Mouse (Mus musculus) kidney, adult 18-20 months (tissue): Measurements from ENCODE around the gene Pebp1.

Source experiments
- DNase-seq: peaks from one replicate; pipeline ENCODE4 v3.0.0; 2021

The Pebp1 gene

DNA sequence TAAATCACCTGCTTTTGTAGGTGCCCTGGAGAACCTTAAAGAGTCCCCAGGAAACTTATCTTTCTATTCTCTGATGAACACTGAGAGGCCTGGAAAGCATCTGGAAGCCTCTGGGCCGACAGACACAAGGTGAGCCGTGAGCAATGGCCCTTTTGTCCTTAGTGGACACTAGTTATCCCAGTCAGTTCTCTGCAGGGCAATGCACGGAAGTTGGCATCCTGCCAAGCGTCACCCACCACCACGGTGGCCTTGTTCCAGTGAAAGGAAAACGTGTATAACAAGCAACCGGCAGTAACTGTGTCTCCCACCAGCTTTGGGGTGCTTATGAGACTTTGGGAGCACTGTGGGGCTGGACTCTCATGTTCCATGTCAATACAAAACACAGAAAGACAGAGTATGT is 2.7 kb downstream of the Pebp1 start:
- no peak for DNase-seq

DNA sequence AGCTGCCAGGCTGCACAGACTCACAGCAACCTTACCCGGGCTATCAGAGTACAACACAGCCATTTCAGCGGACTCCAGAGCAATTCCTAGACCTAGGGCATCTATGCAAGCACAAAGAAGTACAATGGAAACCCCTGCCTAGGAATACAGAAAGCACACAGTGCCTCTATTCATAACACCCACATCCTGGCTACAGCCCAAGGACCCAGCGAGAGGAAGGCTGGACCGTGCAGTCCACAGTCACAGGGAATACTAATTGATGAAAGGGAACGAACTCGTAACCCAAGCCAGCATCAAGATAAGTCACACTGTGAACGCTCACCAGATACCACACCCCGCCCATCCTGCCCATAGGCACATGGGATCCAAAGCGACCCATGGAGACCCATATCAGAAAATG is 3.4 kb downstream of the Pebp1 start:
- no peak for DNase-seq

DNA sequence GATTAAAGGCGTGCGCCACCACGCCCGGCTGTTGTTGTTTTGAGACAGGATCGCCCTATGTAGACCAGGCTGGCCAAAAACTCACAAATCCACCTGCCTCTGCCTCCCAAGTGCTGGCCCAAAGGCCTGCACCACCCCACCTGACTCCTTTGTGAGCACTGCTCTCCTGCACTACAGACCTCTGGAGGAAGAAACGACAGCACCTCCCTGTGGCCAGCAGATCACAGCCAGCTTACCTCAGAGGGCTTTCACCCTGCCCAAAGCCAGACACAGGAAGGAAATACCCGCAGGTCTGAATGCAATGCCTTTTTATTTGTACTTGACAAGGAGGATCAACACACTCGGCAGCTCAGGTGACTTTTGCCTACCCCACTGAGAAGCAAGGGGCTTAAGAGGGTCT is 5.1 kb downstream of the Pebp1 start:
- DNase-seq: no peak

- DNase-seq: no peak
These were observed 5.9 kb downstream of the Pebp1 start for GRCm38 (mm10) chr5:117281536-117281935.

GRCm38 (mm10) chr5:117279669-117280050 is 7.8 kb downstream of the Pebp1 start:
- DNase-seq: no peak

DNA sequence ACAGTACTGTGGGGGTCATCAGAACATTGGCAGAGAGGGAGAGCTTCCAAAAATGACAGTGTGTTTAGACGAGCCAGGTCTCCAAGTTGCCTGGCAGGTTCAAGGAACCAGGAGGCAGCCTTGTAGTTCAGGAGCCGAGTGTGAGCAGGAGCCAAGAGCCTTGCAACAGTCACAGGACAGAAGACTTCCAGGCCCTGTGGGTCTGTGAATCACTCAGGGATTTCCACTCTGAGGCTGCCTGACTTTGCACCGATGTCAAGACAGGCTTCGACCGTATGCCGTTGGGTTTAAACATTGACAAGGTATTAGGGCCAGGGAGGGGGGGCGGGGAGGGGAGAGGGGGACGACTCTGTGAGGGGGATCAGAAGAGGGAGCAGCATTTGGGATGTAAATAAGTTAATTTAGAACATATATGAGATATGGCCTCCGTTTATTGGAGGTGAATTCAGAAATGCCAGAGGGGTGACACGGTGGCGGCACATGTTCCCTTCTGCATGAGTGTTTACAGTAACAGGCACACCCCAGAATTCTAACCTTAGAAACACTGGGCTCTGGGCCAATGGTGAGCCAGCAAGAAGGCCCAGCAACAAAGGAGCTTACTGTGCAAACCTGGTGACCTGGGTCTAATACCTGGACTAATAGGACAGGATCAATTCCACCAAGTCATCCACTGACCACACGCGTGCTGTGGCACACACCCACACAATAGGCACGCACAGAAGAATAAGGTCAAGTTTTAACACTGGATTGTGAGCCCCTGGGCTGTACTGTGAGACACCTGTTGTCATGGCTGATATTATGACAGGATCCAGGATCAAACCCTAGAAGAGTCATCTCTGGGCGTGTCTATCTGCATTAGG is 8.4 kb downstream of the Pebp1 start:
- DNase-seq: peak; percentile 84

GRCm38 (mm10) chr5:117277784-117278183 is 9.6 kb downstream of the Pebp1 start:
- DNase-seq: no peak

GRCm38 (mm10) chr5:117274817-117275216 is 12.6 kb downstream of the Pebp1 start:
- no peak for DNase-seq

DNA sequence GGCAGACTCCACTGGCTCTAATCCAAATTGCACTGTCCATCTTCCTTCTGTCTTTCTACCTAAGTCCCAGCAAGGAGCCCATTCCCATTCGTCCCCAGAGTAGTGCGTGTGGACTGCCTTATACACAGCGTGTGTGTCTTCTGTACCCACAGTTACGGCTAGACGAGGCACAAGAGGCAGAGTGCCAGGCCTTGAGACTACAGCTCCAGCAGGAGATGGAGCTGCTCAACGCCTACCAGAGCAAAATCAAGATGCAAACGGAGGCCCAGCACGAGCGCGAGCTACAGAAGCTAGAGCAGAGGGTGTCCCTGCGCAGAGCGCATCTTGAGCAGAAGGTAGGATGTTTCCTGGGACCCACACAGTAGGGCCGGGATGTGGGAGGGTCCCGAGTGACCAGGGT is 15.5 kb downstream of the Pebp1 start:
- no peak for DNase-seq

GRCm38 (mm10) chr5:117269395-117269794 is 18.0 kb downstream of the Pebp1 start:
- DNase-seq: no peak

- DNase-seq: no peak
These were observed 18.7 kb downstream of the Pebp1 start for GRCm38 (mm10) chr5:117268749-117269148.

DNA sequence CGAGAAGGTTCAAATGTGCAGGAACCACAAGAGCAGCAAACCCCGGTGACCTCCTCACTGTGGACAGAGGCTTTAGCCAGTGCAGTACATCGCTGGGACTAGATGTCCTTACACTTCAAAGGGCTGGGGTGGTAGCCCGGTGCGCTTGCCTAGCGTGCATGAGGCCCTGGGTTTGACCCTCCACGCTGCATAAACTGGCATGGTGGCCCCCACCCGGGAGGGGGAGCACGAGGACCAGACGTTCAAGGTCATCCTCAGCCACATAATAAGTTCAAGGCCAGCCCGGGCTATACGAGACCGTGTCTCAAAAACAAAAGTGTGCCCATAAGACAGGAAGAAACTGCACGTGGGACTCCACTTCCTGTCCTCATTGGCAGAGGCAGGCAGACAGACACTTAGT is 19.5 kb downstream of the Pebp1 start:
- DNase-seq: no peak

GRCm38 (mm10) chr5:117264701-117265100 is 22.7 kb downstream of the Pebp1 start:
- DNase-seq: no peak

DNA sequence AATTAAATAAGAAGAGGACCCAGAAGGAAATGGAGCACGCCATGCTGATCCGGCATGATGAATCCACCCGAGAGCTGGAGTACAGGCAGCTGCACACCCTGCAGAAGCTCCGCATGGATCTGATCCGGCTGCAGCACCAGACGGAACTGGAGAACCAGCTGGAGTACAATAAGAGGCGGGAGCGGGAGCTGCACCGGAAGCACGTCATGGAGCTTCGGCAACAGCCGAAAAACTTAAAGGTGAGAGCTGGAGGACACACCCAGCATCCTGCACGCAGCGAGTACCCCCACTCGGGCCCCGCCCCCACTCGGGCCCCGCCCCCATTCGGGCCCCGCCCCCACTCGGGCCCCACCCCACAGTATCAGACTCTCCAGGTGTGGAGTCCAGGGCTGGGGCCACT is 23.9 kb downstream of the Pebp1 start:
- DNase-seq: no peak

DNA sequence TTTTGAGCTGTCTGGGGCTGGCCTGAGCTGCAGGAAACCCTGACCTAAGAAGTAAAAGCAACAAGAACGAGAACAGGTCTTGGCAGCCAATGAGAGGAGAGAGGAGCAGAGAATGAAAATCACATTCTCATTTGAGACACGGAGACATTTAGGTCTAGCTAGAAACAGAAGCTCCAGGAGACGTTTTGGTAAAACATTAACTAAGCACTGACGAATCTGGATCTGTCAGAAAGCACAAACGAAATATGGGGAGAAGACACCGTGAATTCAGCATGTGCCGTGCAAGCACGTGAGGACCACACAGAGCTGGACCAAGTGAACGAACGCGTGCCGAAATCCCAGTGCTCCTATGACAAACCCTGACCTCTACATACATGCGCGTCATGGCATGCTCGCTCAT is 29.1 kb downstream of the Pebp1 start:
- DNase-seq: peak; percentile 21

DNA sequence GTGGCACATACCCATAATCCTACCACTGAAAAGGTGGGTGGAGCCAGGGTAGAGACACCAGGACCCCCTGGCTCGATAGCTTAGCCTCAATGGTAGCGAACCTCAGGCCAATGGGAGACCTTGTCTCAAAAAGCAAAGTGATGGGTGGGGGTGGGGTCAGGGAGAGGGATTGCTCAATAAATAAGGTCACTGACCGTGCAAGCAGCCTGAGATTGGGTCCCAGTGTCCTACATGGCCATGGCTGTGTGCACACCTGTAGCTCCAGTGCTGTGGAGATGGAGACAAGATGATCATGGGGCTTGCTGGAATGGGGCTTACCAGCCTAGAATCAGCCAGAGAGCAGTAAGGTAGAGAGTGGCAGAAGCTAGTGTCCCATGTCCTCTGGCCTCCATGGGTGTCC is 35.7 kb downstream of the Pebp1 start:
- no peak for DNase-seq

DNA sequence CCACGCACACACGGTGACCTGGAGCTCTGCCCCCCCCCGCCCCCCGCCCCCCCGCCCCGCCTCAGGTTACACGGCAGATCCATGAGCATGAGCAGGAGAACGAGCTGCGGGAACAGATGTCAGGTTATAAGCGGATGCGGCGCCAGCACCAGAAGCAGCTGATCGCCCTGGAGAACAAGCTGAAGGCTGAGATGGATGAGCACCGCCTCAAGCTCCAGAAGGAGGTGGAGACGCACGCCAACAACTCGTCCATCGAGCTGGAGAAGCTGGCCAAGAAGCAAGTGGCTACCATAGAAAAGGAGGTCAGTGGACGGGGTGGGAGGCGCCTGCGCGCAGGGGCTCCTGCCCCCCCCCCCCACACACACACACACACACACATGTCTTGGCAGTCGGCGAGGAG is 36.6 kb downstream of the Pebp1 start:
- no peak for DNase-seq

DNA sequence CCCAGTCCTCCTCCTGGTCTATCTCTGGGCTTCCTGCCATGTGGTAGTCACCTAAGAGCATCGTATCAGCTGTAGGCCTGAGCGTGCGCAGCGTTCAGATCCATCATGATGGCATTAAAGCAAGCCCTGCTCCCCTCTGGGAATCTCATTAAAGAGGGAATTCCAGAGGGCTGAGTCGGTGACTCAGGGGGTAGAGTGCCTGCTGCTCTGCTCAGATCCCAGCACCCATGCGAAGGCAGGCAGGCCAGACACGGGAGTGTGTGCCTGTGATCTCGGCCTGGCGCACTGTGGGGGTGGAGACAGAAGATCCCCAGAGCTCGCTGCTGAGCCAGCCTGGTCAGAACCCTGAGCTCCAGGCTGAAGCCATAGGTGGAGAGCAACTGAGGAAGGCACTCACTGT is 39.1 kb downstream of the Pebp1 start:
- no peak for DNase-seq

- DNase-seq: no peak
These were observed 42.3 kb downstream of the Pebp1 start for GRCm38 (mm10) chr5:117245170-117245569.

DNA sequence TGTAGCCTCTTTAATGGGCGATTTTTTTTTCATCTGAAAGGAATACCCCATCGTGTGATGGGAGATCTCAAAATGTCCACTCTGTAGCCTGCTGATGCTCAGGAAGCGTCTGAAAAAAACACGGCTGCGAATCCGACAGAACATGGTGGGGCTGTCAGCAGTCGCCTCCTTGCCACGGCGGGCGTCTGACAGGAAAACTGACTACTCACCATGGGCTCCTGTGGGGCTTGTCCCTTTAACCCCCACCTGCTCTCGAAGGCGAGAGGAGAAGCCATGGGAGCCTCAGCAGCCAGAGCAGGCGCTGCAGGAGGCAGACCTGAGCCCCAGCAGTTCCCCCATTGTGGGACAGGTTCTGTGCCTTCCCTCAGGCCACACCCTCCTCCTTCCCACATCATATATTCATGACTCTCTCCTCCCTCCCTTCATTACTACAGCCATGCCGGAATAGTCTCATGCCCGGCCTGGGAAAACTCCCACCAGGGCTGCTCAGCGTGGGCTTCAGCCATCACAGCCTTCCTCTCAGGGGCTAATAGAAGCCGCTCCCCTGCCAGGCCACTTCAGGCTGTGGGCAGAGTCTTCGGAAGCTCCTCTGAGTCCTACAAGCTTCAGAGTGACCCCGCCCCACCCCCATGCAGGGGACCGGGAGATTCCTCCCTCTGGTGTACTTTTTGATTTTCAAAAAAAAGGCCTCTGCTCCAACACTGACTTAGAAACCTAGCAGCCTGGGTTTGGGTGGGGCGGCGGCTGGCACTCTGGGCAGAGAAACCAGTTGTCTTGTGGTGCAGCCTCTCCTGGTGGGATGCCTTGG is 44.5 kb downstream of the Pebp1 start:
- DNase-seq: no peak

DNA sequence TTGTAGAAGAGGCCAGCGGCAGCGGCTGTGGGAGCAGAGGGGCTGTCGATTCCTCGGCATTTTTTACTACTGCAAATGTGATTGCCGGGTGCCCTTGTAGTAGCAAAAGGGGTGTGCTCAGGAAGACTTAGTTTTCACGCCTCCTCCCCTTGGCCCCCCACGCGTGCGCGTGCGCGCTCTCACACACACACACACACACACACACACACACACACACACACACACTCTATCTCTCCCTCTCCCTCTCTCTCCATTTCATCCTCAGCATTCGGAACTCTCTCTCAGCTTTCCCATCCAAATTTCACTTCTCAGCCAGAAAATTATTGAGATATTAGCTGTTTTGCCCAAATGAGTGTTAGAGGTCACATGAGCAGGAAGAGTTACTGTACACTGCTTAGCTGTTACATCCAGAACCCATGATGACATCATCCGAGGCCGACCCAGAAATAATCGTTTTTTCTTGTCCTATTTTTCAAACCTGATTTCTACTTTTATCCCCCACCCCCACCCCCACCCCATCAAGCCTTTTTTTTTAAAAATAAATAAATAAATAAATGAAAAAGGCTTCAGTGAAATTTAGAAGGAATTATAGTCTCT is 45.4 kb downstream of the Pebp1 start:
- no peak for DNase-seq

DNA sequence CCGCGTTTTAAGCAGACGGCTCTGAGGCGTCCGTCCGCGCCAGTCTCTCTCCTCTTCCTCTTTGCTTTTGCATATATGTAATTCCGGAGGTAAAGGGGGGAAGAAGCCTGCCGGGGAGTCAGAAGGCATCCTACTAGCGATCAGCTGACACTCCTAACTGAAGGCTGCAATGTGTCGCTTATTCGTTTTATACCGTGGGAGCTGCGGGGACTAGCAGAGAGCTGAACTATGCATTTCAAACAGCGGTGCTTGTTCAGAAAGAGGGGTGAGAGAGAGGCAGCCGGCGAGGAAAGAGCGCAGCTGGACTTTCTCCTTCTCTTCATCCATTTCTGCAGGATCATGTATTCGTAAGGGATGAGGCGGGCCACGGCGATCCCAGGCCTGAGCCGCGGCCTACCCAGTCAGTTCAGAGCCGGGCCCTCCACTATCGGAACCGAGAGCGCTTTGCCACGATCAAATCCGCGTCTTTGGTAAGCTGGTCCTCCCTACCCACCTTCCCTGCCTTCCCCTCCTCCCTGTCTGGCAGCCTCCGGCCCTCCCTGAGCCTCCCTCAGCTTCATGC is 46.6 kb downstream of the Pebp1 start:
- peak; percentile 17 for DNase-seq

DNA sequence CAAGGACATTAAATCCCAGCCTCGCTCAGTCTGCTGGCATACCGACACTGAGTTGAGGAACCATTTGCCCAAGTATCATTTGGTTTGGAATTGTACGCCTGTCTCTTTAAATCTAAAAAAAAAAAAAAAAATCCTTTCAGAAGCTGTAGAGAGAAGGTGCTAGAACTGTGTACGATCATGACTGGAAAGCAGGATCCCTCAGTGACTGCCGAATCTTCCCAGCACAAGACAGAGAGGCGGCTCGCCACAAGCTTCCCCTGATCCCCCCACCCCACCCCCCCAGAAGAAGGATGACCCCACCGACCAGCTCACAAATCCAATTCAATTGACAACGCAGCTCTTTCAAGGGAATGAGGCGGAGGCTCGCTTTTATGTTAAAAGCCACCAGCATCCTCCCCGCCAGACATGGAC is 47.1 kb downstream of the Pebp1 start:
- DNase-seq: no peak

GRCm38 (mm10) chr5:117239106-117239505 is 48.3 kb downstream of the Pebp1 start:
- DNase-seq: no peak
